Mouse (Mus musculus): ENCODE results near the gene Slc13a2.

DNA sequence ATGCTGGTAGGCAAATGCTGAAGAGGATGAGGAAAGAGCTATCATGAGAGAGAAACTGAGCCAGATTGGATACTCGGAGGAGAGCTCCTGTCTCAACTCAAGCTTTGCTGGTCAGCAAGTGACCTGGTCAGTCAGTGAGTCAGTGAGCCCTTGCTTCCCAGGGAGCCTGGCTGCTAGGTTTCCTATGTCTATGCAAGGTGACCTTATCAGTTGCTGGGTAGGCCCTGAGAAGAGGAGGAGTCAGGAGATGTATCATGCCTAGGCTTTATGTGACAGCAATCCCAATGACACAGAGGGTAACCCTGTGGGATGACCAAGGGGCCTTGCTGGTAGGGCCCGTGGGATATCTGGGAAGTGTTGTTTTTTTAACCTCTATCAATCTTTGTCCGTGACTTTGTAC lies 49.9 kb downstream of the Slc13a2 start:
- no peak for TF ChIP-seq CTCF (IDR thresholded peaks at IDR 0.05; ENCODE audit: extremely low read depth, insufficient read depth, low read length)
- no peak for TF ChIP-seq POLR2A (IDR thresholded peaks at IDR 0.05; ENCODE audit: extremely low read depth, insufficient read depth, low read length)

Measured in cortical plate, adult 2 months (tissue).